Mouse (Mus musculus): ENCODE results near the gene Galnt6. TPM values are rescaled to one million over a fixed set of nuclear protein-coding genes. Genes with fewer than 3 reads are reported as not detected.
A peak's percentile ranks its signal among the peaks of the same experiment; 100 is the strongest.

Galnt6 gene
- polyA plus RNA-seq, 1 experiment from 2014 or later, result 1.2 TPM

DNA sequence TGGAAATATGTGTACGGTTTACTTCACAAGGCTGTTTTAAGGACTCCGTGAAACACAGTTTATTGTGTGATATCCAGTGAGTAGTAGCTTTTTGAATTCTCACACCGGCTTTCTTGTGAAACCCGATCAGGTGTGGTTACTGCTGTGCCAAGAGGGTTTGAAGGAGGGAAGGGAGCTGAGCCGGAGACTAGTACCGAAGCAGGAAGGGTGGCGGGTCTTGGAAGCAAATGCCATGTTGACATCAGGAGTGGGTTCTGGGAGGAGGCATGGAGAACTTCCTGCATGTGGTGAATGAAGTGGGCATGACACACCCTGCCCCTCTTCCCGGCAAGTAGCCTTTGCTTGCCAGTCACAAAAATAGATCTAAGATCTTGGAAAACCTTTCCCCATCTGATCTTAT is 33.5 kb upstream of the Galnt6 start:
- no peak for TF ChIP-seq CTCF (IDR thresholded peaks at IDR 0.05)
- H3K27ac ChIP-seq (ENCODE audit: low read length), result no peak overlapping the region
- no peak overlapping the region for H3K4me3 ChIP-seq (ENCODE audit: low read depth, low read length)

DNA sequence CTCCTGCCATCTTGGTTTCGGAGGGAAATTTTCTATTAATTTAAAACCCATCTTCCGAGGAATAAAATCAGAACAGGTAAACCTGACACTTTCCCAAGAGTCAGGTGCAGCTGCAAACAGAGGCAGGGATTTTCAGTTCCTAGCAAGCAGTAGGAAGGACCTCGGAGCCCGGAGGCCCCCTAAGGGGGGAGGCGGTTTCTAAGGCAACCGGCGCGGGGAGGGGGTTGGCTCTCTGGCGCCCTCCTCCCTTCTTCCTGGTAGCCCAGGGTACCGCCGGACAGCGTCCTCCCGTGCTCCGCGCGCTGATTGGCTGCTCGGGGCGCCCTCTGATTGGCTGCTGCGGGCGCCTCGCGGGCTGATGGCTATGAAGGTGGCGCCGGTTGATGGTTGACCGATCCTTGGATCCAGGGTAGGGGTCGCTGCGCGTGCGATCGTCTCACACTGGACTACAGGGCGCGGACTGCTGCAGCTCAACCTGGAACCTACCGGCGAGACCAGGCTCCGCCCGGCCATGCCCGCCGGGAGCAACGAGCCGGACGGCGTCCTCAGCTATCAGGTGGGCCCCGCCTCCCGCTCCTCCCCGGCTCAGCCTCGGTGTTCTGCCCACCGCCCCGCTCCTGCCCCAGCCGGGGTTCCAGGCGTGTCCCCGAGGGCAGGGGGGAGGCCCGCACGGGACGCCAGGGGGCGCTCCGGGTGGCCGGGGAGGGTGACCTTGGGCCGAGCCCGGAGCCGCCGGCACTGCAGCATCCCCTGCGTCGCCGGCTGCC is 32.4 kb upstream of the Galnt6 start, which contains the start of gene Slc4a8:
Gene Slc4a8 (plus strand): TSS at position 329 of the 767 bp plus-strand sequence.
- H3K4me3 ChIP-seq (ENCODE audit: low read depth, low read length), result peak within 1 kb of the TSS; percentile 39
- peak within 1 kb of the TSS; percentile 66 for H3K4me2 ChIP-seq (replicated peaks; ENCODE audit: low read depth, low read length)
- no peak within 1 kb of the TSS; the same call in 1 of the 2 replicates for H3K27ac ChIP-seq (ENCODE audit: low read length)
- H3K9me3 ChIP-seq (ENCODE audit: low read length), result no peaks in the 10 kb centered on the region
- peaks cover 14% of the 10 kb centered on the region for H3K27me3 ChIP-seq (replicated peaks; ENCODE audit: insufficient read depth, low read length)
- H3K4me1 ChIP-seq (ENCODE audit: insufficient read depth, low read depth, low read length), result peaks cover 4% of the 10 kb centered on the region; the same call in 1 of the 2 replicates
- peak; percentile 83 for DNase-seq (ENCODE audit: low spot score)
- no peaks in the 10 kb centered on the region for H3K36me3 ChIP-seq (ENCODE audit: insufficient read depth, low read length)
- TF ChIP-seq EP300 (IDR thresholded peaks at IDR 0.05) (no peak), CTCF (IDR thresholded peaks at IDR 0.05) (peak; percentile 60)
- no peak within 1 kb of the TSS for H3K9ac ChIP-seq (replicated peaks; ENCODE audit: low read depth)
- peak; percentile 89 for ATAC-seq
- 2% methylated on average over 61 of the region's 64 CpGs for WGBS

More for the DNA sequence above, 33.5 kb upstream of the Galnt6 start:
- DNase-seq (ENCODE audit: low spot score), result no peak
- Histone ChIP-seq H3K9ac (replicated peaks; ENCODE audit: low read depth) (no peak overlapping the region), H3K27me3 (replicated peaks; ENCODE audit: insufficient read depth, low read length) (peaks cover 14% of the 10 kb centered on the region), H3K9me3 (ENCODE audit: low read length) (no peaks in the 10 kb centered on the region), H3K4me1 (ENCODE audit: insufficient read depth, low read depth, low read length) (peaks cover 4% of the 10 kb centered on the region; the same call in 1 of the 2 replicates), H3K4me2 (replicated peaks; ENCODE audit: low read depth, low read length) (peak overlapping the region; percentile 66; the same call in 1 of the 2 replicates), H3K36me3 (ENCODE audit: insufficient read depth, low read length) (no peaks in the 10 kb centered on the region)
- 28% methylated on average over 8 of the region's 8 CpGs for WGBS
- ATAC-seq, result no peak

DNA sequence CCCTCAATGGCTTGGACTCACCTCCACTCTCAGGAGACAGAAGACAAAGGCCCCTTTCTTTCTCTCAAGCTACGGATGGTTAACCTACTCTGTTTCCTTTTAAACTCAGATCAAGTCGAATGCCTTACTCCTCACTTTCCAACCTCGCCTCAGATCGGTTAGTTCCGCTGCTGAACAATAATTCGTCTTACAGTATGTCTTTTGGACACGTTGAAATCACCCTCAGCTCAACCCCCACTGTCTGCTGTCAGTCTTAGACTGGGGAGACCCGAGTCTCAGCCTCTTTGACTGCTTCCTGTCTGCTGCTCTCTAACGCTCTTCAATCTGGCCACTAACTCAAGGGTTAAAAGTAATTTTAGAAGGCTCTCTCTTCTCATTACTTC is 31.9 kb upstream of the Galnt6 start:
- ATAC-seq (no peak), DNase-seq (ENCODE audit: low spot score) (no peak)
- peaks cover 14% of the 10 kb centered on the region for H3K27me3 ChIP-seq (replicated peaks; ENCODE audit: insufficient read depth, low read length)
- TF ChIP-seq EP300 (IDR thresholded peaks at IDR 0.05), result no peak
- no peak for TF ChIP-seq CTCF (IDR thresholded peaks at IDR 0.05)
- H3K9me3 ChIP-seq (ENCODE audit: low read length), result no peaks in the 10 kb centered on the region
- peak overlapping the region; percentile 66 for H3K4me2 ChIP-seq (replicated peaks; ENCODE audit: low read depth, low read length)
- peaks cover 4% of the 10 kb centered on the region; the same call in 1 of the 2 replicates for H3K4me1 ChIP-seq (ENCODE audit: insufficient read depth, low read depth, low read length)
- peak overlapping the region; percentile 39; the same call in 1 of the 2 replicates for H3K4me3 ChIP-seq (ENCODE audit: low read depth, low read length)
- no peaks in the 10 kb centered on the region for H3K36me3 ChIP-seq (ENCODE audit: insufficient read depth, low read length)
- 13% methylated on average over 9 of the region's 9 CpGs for WGBS
- no peak overlapping the region for H3K27ac ChIP-seq (ENCODE audit: low read length)
- H3K9ac ChIP-seq (replicated peaks; ENCODE audit: low read depth), result no peak overlapping the region

DNA sequence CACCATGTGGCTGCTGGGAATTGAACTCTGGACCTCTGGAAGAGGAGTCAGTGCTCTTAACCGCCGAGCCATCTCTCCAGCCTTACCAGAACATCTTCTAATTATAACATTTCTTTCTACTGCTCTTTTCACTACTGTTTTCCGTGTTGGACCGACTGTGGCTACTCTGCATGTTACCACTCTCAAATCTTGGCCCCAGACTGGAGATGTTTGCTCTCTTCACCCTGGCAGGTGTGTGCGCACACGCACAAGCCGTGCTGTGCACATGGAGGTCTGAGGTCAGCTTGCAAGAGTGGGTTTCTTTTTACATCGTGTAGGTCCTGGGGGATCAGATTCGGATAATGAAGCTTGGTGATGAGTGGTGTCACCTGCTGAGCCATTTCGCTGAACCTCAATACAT is 30.1 kb upstream of the Galnt6 start:
- 74% methylated on average over 10 of the region's 10 CpGs for WGBS
- H3K27me3 ChIP-seq (replicated peaks; ENCODE audit: insufficient read depth, low read length), result peaks cover 14% of the 10 kb centered on the region
- H3K4me1 ChIP-seq (ENCODE audit: insufficient read depth, low read depth, low read length), result peaks cover 4% of the 10 kb centered on the region; the same call in 1 of the 2 replicates
- ATAC-seq, result no peak
- H3K27ac ChIP-seq (ENCODE audit: low read length), result no peak overlapping the region
- H3K9me3 ChIP-seq (ENCODE audit: low read length), result no peaks in the 10 kb centered on the region
- H3K9ac ChIP-seq (replicated peaks; ENCODE audit: low read depth), result no peak overlapping the region
- H3K4me2 ChIP-seq (replicated peaks; ENCODE audit: low read depth, low read length), result no peak overlapping the region
- no peak overlapping the region for H3K4me3 ChIP-seq (ENCODE audit: low read depth, low read length)
- no peak for TF ChIP-seq EP300 (IDR thresholded peaks at IDR 0.05)
- no peak for TF ChIP-seq CTCF (IDR thresholded peaks at IDR 0.05)
- no peaks in the 10 kb centered on the region for H3K36me3 ChIP-seq (ENCODE audit: insufficient read depth, low read length)
- no peak for DNase-seq (ENCODE audit: low spot score)

DNA sequence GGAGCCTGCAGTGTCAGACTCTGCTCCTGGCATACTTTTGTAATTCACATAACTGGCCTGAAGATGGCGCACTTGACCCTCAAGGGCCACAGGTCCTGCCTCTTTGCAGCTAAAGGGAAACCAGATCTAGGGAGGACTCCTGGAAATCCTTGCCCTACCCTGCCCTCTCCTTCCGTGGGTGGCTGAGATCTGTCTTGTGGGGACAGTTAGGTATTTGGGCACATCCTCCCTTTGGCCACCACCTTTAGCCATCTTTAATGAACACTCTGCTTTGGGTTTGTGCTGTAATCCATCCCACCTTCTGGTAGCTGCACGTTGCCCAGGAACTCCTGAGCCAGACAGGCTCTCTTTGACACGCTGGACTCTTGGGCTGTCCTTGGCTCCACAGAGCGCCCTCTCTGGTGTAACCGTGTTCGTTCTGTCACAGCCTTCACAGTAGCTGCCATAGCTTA is 28.4 kb upstream of the Galnt6 start:
- no peak overlapping the region for H3K27ac ChIP-seq (ENCODE audit: low read length)
- ATAC-seq (peak; percentile 37), DNase-seq (ENCODE audit: low spot score) (peak; percentile 89)
- H3K9me3 ChIP-seq (ENCODE audit: low read length), result no peaks in the 10 kb centered on the region
- peaks cover 18% of the 10 kb centered on the region for H3K27me3 ChIP-seq (replicated peaks; ENCODE audit: insufficient read depth, low read length)
- no peak overlapping the region for H3K4me3 ChIP-seq (ENCODE audit: low read depth, low read length)
- H3K4me2 ChIP-seq (replicated peaks; ENCODE audit: low read depth, low read length), result no peak overlapping the region
- H3K36me3 ChIP-seq (ENCODE audit: insufficient read depth, low read length), result no peaks in the 10 kb centered on the region
- no peak overlapping the region for H3K9ac ChIP-seq (replicated peaks; ENCODE audit: low read depth)
- 2% methylated on average over 7 of the region's 7 CpGs for WGBS
- peaks cover 4% of the 10 kb centered on the region; the same call in 1 of the 2 replicates for H3K4me1 ChIP-seq (ENCODE audit: insufficient read depth, low read depth, low read length)
- TF ChIP-seq EP300 (IDR thresholded peaks at IDR 0.05) (no peak), CTCF (IDR thresholded peaks at IDR 0.05) (peak; percentile 89)

DNA sequence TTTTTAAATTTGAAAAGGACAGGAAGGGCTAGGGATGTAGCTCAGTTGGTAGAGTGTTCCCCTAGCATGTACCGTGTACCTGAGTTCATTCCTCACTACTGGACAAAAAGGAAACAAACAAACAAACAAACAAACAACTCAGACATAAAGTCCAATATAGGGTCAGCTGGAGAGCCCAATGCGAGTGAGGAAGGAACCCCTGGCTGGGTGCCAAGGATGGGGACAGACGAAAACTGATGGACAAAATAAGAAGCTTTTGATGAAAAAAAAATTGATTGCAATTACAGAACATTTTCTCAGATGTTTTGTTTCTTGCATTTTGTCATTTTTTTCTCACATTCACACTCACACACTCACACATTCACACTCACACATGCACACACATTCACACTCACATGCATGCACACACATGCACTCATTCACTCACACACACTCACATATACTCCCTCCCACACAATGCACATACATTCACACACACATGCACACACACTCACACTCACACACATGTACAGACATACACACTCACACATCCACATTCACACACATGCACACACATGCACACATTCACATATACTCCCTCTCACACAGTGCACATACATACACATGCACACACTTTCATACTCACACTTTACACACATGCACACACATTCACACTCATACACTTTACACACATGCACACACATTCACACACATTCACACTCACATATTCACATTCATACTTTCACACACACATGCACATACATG is 26.9 kb upstream of the Galnt6 start:
- no peak for DNase-seq (ENCODE audit: low spot score)
- H3K4me1 ChIP-seq (ENCODE audit: insufficient read depth, low read depth, low read length), result no peaks in the 10 kb centered on the region
- 32% methylated on average over 3 of the region's 3 CpGs for WGBS
- no peak overlapping the region for H3K9ac ChIP-seq (replicated peaks; ENCODE audit: low read depth)
- no peaks in the 10 kb centered on the region for H3K9me3 ChIP-seq (ENCODE audit: low read length)
- H3K27ac ChIP-seq (ENCODE audit: low read length), result no peak overlapping the region
- H3K4me3 ChIP-seq (ENCODE audit: low read depth, low read length), result no peak overlapping the region
- H3K4me2 ChIP-seq (replicated peaks; ENCODE audit: low read depth, low read length), result no peak overlapping the region
- no peaks in the 10 kb centered on the region for H3K36me3 ChIP-seq (ENCODE audit: insufficient read depth, low read length)
- ATAC-seq, result no peak
- 0 out of 2 replicates have a peak, but pooled peaks cover 5% of the 10 kb centered on the region for H3K27me3 ChIP-seq (replicated peaks; ENCODE audit: insufficient read depth, low read length)
- TF ChIP-seq EP300 (IDR thresholded peaks at IDR 0.05), result no peak
- no peak for TF ChIP-seq CTCF (IDR thresholded peaks at IDR 0.05)
